Mouse (Mus musculus): ENCODE data around the gene Olfr13.

DNA sequence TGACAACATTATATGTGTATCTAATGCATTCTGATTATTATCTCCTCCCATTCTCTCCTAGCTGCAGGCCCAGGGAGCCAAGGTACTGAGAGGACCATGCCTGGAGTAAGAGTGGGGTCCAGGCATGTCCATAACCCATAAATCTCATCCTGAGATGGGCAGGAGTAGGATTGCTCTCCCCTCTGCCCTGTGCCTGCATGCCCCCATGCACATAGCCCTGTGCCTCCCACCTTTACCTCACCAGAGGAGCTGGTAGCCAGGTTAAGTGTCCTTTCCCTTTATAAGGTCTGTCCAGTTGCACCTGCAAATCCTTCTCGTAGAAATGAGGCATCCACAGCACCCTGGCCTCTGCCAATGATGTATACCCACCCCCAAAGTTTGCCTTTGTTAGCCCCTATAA lies 6.2 kb downstream of the Olfr13 start:
- TF ChIP-seq CTCF (IDR thresholded peaks at IDR 0.05; ENCODE audit: extremely low read depth, insufficient read depth, low read length) (no peak), POLR2A (IDR thresholded peaks at IDR 0.05; ENCODE audit: extremely low read depth, insufficient read depth, low read length) (no peak)

Data from cortical plate, adult 2 months (tissue).